Mouse (Mus musculus): ENCODE data around the gene Npas3.

DNA sequence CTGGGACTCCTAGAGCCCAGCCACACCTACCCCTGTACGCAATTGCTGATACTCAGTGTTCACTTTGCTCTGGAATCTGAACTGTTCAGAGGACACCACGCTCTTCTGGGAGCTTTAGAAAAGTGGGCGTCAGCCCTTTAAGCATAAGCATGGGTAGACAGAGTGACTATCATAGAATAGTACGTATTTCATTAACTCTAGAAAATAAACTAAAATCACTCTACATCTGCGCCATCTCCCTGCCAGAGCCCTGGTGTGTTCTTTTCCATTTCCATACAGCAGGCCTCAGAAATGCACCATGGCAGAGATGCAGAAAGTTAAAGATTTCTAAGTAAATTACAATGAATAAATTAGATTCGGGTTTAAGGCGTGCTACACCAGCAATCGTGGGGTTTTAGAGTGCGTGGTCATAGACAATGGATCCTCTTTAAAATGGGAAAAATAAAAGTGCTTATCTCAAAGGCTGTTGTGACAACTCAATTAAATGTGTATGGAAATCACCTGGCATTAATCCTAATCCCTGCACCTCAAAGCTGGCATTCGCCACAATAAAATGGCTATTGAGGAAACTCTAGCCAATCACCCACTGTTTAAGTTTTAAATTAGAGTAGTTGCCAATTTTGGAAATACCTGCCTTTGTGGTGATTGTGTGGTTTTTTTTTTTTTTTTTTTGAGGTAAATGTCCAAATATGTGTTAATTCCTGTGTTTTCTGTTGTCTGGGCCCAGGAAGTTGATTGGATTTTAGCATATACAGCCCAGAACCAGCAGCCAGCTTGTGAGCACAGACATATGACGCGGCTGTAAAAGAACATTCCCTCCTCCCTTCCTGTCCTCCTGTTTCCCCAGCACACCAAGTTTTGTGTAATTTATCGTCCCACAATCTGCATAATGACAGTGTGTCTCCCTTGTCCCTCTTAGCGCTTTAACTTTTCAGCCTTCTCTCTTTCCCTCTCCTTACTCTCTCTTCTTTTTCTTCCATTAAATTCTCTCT lies 737.7 kb downstream of the Npas3 start:
- TF ChIP-seq CTCF (IDR thresholded peaks at IDR 0.05) (no peak), EP300 (IDR thresholded peaks at IDR 0.05; ENCODE audit: insufficient read depth, low read depth, low read length) (no peak), POLR2A (IDR thresholded peaks at IDR 0.05; ENCODE audit: insufficient read depth, low read depth, low read length) (no peak)

Measured in heart, adult 2 months (tissue).